Mouse (Mus musculus): Measurements from ENCODE around the gene Fhod1. TPM values are rescaled to one million over a fixed set of nuclear protein-coding genes. Genes with fewer than 3 reads are reported as not detected.

Fhod1 gene
- total RNA-seq, 2 experiments from 2014 or later, result 2.6 to 3.4 TPM

DNA sequence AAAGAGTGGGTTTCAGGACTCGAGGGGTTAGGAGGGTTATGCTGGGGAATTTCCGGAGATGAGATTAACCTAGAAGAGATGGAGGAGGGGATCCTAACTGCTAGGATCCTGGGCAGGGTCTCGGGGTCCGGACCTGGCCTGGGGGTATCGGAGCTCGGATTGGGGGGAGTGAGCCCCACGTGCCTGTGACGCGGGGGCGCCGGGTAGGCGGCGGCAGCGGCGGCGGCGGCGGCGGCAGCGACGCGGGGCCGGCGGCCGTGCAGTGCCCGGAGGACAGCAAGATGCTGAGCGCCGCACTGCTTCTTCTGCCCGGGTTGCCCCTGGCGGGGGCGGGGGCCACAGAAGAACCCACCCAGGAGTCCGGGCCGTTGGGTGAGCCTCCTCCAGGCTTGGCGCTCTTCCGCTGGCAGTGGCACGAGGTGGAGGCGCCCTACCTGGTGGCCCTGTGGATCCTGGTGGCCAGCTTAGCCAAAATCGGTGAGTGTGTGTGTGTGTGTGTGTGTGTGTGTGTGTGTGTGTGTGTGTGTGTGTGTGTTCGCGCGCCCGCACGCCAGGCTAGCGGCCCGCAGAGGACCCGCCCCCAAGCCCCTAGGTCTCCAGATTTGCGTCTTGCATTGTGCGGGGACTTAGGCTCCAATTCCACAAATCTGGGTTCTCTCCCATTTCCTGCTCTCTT, 1.5 kb upstream of the Fhod1 start:
- DNase-seq (ENCODE audit: low spot score in 2 of 2), result peak; percentile 25 to 41

DNA sequence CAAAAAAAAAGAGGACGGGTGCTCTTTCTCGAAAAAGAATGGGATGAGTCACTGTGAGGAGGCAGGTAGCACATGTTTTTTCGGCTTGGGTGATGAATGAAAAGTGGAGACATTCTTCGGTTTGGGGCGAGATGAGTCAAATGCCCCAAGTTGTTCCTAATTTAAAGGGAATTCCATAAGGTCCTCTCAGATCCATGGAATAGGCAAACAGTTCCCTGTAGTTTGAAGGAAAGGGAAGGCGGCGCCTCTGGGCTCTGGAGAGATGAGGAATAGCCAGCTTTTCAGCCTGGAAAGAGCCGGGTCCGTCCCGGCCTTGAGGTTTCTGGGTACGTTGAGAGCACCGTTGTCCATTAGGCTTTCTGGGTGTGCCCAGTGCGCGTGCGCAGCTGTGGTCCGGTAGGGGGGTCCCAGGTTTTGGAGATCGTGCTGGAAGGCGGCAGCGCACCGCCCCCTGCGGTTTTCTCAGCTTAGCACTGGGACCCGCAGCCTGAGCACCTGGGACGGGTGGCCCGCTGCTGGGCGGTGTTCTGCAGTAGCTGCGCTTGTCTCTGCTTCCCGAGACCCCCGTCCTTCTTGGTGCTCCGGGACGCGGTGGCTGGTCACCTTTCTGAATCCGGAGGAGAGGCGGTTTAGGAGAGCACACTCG, 820 bp upstream of the Fhod1 start, which contains the start of gene Slc9a5:
TSS of gene Slc9a5 (plus strand) at position 394 of the 646 bp plus-strand sequence.
- peak; percentile 31 to 49 for DNase-seq (ENCODE audit: low spot score in 2 of 2)

DNA sequence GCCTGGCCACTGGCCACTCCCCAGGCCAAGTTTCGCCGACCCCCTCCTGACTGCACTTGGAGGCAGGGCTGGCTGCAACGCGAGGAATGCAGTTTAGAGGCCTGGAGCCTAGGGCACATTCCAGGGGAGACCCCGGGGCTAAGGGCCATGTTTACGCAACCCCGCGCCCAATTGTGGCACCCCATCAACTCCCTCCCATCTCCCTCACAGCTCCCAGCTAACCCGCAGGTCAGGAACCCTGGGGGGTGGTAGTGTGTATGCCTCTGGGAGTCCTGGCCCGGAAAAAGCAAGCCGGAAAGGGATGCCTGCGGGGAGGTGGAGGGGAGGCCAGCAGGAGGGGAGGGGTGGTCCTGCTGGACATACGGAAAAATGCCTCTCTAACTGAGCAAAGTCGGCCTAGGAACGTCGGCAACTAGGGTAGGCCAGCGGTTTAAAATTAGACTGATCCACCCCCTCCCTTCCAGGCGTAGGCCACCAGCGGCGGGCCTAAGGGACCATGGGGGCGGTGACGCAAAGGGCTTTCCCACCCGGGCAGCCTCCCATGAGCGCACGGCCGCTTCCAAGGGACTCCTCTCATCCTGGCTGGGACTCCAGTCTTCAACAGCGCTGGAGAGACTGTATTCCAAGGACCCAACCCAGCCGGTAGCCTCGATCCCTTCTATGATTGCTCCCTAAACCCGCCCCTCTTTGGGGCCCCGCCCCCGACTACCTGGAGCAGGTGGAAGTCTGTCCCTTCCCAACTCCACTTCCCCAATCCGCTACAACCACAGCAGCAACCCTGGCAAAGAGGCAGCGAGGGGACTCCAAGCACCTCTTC, 934 bp downstream of the Fhod1 start:
- no peak for DNase-seq (ENCODE audit: low spot score in 2 of 2)

DNA sequence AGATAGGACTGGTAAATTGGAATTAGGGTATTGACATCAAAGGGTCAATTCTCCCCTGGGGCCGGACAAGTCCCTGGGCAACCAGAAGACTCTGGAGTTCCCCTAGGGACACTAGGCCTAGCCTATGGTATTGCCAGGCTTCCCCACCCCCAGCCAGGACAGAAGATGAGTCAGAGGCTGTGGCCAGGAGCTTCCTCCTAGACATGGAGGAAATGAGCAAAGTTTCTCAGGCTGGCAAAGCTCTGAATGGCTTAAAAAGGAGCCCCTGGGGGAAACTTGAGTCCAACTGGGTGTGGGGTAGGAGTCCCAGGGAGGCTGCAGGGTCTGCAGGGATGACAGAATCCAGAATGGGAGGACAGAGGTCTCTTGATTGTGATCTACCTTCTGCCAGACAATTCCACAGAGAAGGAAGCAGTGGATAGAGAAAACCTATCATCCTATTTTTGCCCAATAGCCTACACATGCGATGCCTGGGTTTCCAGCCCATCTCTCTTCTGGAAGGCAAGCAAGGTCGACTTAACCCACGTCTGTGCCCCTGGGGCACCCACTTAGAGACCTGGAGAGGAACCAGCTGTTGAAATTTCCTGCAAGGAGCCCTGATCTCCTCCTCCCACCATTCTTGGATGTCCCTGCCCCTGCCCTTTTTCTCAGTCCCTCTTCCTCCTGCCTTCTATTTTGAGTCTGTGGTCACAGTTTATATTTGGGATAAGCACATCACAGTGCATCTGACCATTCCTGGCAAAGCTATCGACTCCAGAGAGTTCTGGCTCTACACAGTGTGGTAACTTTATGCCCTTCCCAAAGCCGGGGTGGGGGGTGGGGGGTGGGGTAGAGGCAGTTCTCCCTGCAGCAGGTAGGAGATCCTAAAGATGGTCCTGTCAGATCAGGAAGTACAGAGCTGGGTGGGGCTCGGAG, 2.4 kb downstream of the Fhod1 start:
- no peak for DNase-seq (ENCODE audit: low spot score in 2 of 2)

DNA sequence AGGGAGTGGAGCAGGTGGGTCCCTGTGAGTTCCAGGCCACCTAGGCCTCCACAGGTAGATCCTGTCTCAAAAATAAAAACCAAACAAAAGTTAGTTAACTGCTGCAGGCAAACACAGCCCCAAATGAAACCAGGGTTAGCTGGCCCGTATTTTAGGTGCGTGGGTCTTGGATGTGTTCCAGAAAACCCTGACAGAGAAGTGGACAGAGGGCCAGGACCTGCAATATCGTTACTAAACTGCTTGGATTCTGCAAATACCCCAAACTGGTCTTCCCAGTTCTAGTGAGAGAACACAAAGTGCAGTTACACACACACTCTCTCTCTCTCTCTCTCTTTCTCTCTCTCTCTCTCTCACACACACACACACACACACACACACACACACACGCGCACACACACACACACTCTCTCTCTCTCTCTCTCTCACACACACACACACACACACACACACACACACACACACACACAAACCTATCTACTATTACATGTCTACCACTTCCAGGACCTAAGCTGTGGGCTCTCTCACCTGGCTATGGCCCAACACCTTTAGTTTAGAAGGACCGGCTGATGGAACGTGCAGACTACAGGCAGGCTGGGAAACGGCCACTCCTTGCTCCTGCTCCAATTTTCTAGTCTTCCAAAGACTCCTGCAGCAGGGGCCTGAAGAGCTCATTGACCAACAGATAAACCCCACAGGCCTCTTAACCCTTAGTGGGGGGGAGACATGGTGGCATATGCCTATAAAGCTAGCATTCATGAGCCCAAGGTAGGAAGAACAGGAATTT, 3.8 kb downstream of the Fhod1 start:
- DNase-seq (ENCODE audit: low spot score in 2 of 2), result no peak

DNA sequence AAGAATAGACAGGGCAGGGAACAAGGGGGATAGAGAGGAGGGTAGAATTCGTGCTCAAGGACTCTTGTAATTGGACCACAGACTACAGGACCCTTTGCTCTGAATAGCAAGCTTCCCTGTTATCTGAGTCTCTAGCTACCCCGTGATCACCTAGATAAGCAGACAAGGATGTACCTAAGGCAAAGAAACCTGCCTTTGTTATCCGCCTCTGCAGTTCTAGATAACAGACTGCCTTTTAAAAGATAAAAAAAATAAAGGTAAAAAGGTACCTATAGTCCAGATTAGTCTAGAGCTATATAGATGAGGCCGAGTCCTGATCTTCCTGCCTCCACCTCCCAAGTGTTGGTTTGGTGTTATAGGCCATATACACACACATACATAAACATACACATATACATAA, 5.0 kb downstream of the Fhod1 start:
- no peak for DNase-seq (ENCODE audit: low spot score in 2 of 2)

DNA sequence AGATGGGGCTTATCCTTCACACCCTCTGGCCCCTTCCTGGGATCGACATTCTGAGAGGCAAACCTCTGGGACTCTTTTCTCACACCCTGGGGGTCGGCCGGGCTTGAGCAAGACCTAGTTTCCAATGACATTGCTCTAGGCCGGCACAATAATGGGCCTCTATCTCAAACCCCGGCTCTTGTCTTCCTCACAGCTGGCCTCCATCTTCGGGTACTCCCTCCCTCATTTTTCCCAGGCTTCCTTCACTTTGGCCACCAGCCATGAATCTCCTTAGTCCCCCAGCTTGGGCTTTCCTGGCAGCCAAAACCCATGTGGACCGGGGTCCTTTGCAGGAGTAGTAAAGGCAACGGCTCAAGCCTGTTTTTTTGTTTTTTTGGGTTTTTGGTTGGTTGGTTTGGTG, 6.4 kb downstream of the Fhod1 start:
- no peak for DNase-seq (ENCODE audit: low spot score in 2 of 2)

DNA sequence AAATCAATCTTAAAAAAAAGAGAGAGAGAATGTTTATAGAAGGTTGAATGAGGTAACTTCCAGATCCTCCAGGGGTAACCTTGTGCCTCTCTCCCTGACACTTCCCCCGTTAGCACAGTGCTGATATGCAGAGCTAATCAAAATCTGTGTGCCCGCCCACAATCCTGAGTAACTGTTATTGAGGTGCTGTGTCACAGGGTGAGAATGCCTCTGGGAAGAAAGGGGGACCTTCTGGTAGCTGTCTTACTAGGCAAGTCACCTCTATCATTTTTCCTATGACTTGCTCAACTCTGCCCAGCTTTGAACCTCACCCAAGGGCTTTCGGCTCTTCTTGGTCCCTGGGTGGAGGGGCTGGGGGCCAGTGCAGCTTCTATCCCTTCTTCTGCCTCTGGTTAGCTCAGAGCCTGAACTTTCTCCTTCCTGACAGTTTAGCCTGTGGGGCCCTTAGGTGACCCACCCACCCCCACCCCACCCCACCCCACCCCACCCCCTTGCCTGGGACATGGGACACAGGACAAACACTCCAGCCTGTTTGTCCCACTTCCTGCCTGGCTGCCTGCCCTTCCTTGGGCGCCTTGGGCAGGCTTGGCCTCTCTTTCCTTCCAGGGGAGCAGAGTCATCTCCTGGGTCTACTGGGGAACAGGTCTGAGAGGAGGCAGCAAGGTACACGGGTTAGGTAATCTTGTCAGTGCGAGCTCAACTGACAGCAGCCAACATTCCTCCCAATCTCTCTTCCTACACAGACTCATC, 7.7 kb downstream of the Fhod1 start:
- DNase-seq (ENCODE audit: low spot score in 2 of 2), result no peak

DNA sequence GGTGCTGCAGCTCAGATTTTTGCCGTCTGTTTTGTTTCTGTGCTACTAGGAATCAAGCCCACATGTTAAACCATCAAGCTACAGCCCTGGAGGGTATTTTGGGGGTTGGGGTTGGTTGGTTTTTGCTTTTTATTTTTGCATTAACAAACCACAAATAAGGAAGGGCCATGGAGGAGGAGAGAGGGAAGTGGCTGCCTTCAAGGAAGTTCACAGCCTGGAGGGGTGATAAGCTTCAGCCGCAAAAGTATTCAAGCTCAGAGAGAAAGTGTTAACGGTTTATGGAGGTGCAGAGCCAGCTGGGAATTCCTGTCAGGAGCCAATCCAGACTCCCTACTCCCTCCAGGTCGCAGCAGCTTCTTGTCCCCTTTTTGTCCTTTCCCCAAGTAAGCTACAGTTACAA, 8.8 kb downstream of the Fhod1 start:
- no peak for DNase-seq (ENCODE audit: low spot score in 2 of 2)

DNA sequence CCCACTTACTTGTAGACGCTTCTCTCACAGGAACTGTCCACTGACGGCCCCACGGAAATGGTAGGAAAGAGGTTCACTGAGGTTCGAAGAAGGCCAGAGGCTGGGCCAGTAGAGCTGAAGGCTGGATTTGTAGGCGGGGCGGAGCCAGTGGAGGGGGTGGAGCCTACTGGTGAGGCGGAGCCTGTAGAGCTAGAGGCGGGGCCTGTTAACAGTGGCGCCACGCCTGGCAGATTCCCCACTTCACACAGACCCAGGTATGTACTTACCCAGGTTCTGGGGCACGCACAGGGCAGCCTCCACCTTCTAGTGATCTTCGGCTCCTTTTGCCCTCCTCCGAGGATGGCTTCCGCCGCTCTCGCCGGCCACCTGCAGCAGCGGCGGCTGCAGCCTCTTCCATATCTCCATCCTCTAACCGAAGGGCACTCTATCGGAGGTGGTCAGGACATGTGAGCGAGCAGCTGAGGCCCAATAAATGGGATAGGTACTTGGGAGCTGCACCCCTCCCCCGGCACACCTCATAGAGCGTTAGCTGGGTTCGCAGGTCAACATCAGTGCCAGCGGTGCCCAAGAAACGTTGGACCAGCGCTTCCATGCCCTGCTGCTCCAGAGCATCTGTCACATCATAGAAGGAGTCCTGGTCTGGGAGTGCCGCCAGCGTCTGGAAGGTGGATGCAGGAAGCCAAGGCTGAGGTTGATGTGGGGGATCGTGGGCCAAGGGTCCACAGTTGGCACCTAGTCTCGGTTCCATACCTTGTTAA, 11.2 kb downstream of the Fhod1 start:
- DNase-seq (ENCODE audit: low spot score in 2 of 2), result no peak

DNA sequence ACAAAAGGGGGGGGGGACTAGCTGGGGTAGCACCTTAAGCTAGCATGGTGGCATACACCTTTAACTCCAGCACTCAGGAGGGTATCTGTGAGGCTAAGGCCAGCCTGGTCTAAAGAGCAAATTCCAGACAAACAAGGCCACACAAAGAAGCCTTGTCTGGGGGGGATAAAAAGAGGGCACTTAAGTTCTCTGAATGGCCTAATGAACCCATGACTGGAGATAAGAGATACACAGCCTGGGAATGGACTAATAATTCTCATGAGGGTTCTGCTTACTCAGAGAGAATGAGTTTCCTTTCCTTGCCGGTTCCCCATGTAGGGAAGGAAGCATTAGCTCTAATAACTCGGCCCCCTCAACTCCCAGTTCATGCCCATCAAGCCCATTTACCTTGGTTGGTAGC, 15.2 kb downstream of the Fhod1 start:
- DNase-seq (ENCODE audit: low spot score in 2 of 2), result no peak

DNA sequence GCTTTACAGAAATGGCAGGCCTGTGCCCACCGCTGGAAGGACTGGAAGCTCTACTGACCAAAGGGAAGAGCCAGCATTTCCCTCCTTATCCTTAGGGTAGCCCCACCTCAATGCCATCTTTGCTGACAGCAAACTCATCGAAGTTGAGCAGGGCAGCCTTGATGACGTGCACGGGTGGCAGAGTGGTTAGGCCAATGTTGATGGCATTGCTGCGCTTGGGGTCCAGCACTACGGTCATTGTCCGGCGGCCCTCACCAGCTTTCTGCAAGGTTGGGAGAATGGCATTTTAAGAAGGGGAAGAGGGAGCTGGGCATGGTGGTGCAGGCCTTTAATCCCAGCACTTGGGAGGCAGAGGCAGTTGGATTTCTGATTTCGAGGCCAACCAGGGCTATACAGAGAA, 15.8 kb downstream of the Fhod1 start:
- no peak for DNase-seq (ENCODE audit: low spot score in 2 of 2)

DNA sequence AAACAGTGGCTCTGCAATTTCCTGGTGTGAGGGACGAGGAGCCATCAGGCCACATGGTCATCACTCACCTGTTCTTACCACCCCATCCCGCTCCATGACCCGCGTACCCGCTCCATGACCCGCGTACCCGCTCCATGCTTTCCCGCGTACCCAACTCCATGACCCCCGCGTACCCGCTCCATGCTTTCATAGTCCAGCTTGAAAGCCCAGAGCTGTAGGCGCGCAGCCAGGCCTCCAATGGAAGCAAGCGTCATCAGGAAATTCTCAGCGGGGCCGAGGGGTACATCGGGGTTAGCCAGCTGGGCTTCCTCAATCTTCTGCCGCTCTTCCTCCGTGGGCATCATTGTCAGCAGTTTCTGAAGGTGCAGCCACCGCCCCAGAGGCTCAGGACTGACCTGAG, 16.3 kb downstream of the Fhod1 start:
- no peak for DNase-seq (ENCODE audit: low spot score in 2 of 2)

DNA sequence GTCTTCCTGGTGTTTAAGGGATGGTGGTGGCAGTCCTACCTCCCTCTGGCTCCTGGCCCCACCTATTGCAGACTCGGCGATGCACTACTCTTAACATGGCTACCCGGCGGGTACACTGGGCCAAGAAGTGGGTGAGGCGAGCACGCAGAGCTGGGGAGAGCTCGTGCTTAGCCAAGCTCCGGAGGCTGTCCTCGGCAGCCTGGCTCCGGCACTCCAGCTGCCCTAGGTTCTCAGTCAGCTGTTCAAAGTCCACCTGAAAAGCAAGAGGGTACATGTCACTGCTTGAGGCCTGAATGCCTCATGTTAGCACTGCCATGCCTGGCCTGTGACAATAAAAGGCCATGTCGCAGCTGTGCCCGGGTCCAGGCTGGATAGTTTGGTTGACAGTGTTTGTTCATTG, 17.4 kb downstream of the Fhod1 start:
- no peak for DNase-seq (ENCODE audit: low spot score in 2 of 2)

DNA sequence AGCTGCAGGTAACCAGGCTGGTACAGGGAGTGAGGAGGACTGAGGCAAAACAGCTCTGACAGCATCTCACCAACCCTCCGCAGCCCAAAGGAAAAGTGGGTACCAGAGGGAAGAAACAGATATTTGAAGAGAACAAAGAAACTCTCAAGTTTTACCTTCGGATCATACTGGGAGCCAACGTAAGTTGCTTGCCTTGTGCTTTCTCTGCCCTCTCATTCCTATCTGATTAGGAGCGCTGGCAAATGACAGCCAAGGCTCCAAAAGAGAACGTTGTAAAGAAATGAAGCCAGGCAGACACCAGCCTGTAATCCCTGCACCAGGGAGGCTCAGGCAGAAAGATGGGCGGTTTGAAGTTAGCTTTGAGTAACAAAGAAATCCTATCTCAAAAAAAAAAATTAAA, 20.8 kb downstream of the Fhod1 start:
- no peak for DNase-seq (ENCODE audit: low spot score in 2 of 2)

DNA sequence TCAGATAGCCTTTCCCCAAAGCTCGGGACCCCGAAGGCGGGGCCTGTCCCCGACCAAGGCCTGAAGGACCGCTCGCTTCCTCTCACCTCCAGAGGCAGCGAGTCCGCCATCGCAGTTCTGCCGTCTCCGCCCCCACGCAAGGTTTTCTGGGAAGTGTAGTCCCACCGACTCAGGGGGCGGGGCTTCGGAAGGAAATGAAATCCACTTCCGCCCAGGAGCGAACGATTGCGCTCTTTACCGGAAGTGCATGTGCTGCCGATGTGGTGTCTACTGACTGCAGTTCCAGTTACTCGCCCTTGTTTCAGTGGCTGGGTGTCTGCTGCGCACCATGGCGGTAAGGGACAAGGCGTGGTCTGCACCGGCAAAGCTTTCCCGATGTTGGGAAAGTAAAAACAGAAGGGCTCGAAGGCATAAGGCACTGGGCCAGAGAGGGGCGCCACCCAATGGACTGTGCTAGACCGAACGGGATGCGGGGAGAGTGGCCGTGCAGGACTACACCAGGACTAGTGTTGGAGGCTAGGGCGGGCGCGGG, 21.5 kb downstream of the Fhod1 start, which contains the start of the genes Lrrc29 and Tmem208:
TSS of gene Lrrc29 (minus strand) at position 138 of the 532 bp plus-strand sequence.
TSS of gene Tmem208 (plus strand) at position 214 of the 532 bp plus-strand sequence.
- DNase-seq (ENCODE audit: low spot score in 2 of 2), result peak; percentile 96 to 98

DNA sequence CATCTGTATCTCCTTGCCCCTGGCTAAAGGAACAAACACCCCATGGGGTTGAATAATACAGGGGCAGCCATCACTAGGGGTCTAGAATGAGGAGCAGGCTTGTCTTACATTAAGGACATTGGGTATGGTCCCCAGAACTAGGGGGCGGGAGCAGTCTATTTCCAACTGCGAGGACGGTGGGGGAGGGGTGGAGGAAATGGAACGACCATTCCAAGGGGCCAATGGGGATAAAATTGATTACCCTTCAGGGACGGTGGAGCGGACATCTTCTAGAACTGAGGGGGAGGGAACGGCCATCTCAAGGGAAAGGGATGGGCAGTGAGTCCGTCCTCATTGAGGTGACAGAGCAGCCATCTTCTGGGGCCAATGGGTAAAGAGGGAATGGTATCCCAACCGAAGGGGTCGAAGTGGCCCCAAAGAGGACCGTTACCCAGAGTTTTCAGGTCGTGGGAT, 22.1 kb downstream of the Fhod1 start:
- no peak for DNase-seq (ENCODE audit: low spot score in 2 of 2)

DNA sequence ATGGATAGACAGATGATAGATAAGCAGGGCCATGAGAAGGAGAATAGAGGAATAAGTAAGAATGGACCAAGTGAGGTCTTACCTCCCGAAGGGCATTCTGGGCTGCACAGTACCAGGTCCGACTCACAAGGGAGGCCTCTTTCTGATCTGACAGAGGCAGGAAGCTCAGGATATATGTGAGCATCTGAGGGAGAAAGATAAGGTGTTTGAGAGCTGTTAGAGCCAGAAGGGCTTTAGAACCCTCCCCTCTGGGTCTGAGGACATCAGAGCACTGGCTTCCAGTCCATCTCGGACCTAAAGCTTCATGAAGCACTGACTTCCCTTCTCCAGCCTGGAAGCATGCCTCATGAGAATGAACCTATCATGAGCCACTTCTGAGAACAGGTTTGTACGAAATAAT, 24.6 kb downstream of the Fhod1 start:
- no peak for DNase-seq (ENCODE audit: low spot score in 2 of 2)
